Mouse (Mus musculus) spleen, postnatal 10 days (tissue): ENCODE measurements at regions not wholly inside any gene's neighbourhood (a gene's known extent, or its start where the extent isn't known, plus 50 kb on each side); places are given as distances from the start of the nearest gene placed in this dataset.

Experiments used
- DNase-seq, 2 experiments: peaks; one replicate each; pipeline ENCODE4 v3.0.0; 2021 to 2022; ENCODE audit warnings: low spot score in 2 of 2

- DNase-seq: no peak
Observed at GRCm38 (mm10) chr13:38878718-38879669, 81.7 kb downstream of the Slc35b3 start.

GRCm38 (mm10) chr13:38875923-38876322, 84.8 kb downstream of the Slc35b3 start:
- no peak for DNase-seq

- no peak for DNase-seq
Observed at GRCm38 (mm10) chr13:38864002-38864401, 96.7 kb downstream of the Slc35b3 start.

GRCm38 (mm10) chr13:38855742-38856141, 104.9 kb downstream of the Slc35b3 start:
- no peak for DNase-seq

- no peak for DNase-seq
Observed at GRCm38 (mm10) chr13:38854986-38855385, 105.7 kb downstream of the Slc35b3 start.

- no peak for DNase-seq
Observed at GRCm38 (mm10) chr13:38852868-38853267, 107.8 kb downstream of the Slc35b3 start.

GRCm38 (mm10) chr13:38851820-38852219, 108.9 kb downstream of the Slc35b3 start:
- DNase-seq: no peak

GRCm38 (mm10) chr13:38838231-38838630, 122.4 kb downstream of the Slc35b3 start:
- no peak for DNase-seq

GRCm38 (mm10) chr13:38825649-38826048, 135.0 kb downstream of the Slc35b3 start:
- no peak for DNase-seq

- no peak for DNase-seq
Observed at GRCm38 (mm10) chr13:38819526-38819925, 141.1 kb downstream of the Slc35b3 start.

GRCm38 (mm10) chr13:38818781-38819180, 141.9 kb downstream of the Slc35b3 start:
- no peak for DNase-seq

GRCm38 (mm10) chr13:38816296-38816695, 144.4 kb downstream of the Slc35b3 start:
- DNase-seq: no peak

- DNase-seq: no peak
Observed at GRCm38 (mm10) chr13:38815002-38815707, 145.5 kb downstream of the Slc35b3 start.

GRCm38 (mm10) chr13:38798514-38798913, 139.7 kb upstream of the Eef1e1 start:
- no peak for DNase-seq

GRCm38 (mm10) chr13:38793456-38793855, 134.6 kb upstream of the Eef1e1 start:
- DNase-seq: no peak

GRCm38 (mm10) chr13:38780630-38781010, 121.8 kb upstream of the Eef1e1 start:
- DNase-seq: no peak

- DNase-seq: no peak
Observed at GRCm38 (mm10) chr13:38779984-38780629, 121.2 kb upstream of the Eef1e1 start.

GRCm38 (mm10) chr13:38776546-38776945, 117.7 kb upstream of the Eef1e1 start:
- DNase-seq: no peak

GRCm38 (mm10) chr13:38772996-38773395, 114.1 kb upstream of the Eef1e1 start:
- DNase-seq: no peak

- peak in 1 of 2 experiments; percentile 18 for DNase-seq
Observed at GRCm38 (mm10) chr13:38766133-38766532, 107.3 kb upstream of the Eef1e1 start.

- DNase-seq: no peak
Observed at GRCm38 (mm10) chr13:38760261-38760660, 101.4 kb upstream of the Eef1e1 start.

- no peak for DNase-seq
Observed at GRCm38 (mm10) chr13:38756629-38757227, 97.9 kb upstream of the Eef1e1 start.
